Mouse (Mus musculus) heart, postnatal 25 days (tissue): ENCODE data around the gene Asb2. TPM values are rescaled to one million over a fixed set of nuclear protein-coding genes. Genes with fewer than 3 reads are reported as not detected.

Source experiments
- DNase-seq: peaks from one replicate; pipeline ENCODE4 v3.0.0; 2022; ENCODE audit warnings: low spot score
- intact Hi-C: fragments of 180-260 bp; cut with DNase I; formaldehyde crosslinking; loops from one replicate; pipeline ENCODE4 v1.15.1; 2025
- total RNA-seq, 2 experiments: library from RNA; stranded (reverse); gene quantifications; 2 replicates each; pipeline ENCODE4 v1.2.3; 2021

The Asb2 gene
- total RNA-seq, 2 experiments from 2014 or later = 497 to 569 TPM

GRCm38 (mm10) chr12:103327107-103327506 is 28.7 kb downstream of the Asb2 start:
- intact Hi-C loops = loop anchor here (2.0 kb wide), 1 partner anchor 42 kb away; no protein-coding TSS in a partner anchor
- DNase-seq = no peak

GRCm38 (mm10) chr12:103326569-103326968 is 29.2 kb downstream of the Asb2 start:
- intact Hi-C loops = loop anchor here (2.0 kb wide), 1 partner anchor 42 kb away; no protein-coding TSS in a partner anchor
- no peak for DNase-seq

- peak; percentile 56 for DNase-seq
- intact Hi-C loops = loop anchor here (1.0 kb wide), 1 partner anchor 23 kb away; no protein-coding TSS in a partner anchor
Measured at GRCm38 (mm10) chr12:103325156-103325857, 30.5 kb downstream of the Asb2 start.

- intact Hi-C loops = no loop called here
Measured at GRCm38 (mm10) chr12:103322801-103323200, 33.0 kb downstream of the Asb2 start.

GRCm38 (mm10) chr12:103315831-103316545 is 39.8 kb downstream of the Asb2 start:
- no peak for DNase-seq
- intact Hi-C loops = no loop called here

More at GRCm38 (mm10) chr12:103322801-103323200, 33.0 kb downstream of the Asb2 start:
- no peak for DNase-seq

GRCm38 (mm10) chr12:103314640-103315361 is 41.0 kb downstream of the Asb2 start:
- DNase-seq = no peak
- intact Hi-C loops = no loop called here

- DNase-seq = no peak
- intact Hi-C loops = no loop called here
Measured at GRCm38 (mm10) chr12:103313871-103314639, 41.7 kb downstream of the Asb2 start.

GRCm38 (mm10) chr12:103313274-103313673 is 42.5 kb downstream of the Asb2 start:
- intact Hi-C loops = no loop called here
- no peak for DNase-seq

- intact Hi-C loops = no loop called here
- no peak for DNase-seq
Measured at GRCm38 (mm10) chr12:103311921-103312320, 43.9 kb downstream of the Asb2 start.

GRCm38 (mm10) chr12:103310744-103311267 is 45.0 kb downstream of the Asb2 start, which contains the start of gene Fam181a:
TSS of gene Fam181a (plus strand) at chr12:103310975.
- DNase-seq = no peak
- intact Hi-C loops = no loop called here

GRCm38 (mm10) chr12:103306720-103307119 is 49.1 kb downstream of the Asb2 start:
- intact Hi-C loops = no loop called here

GRCm38 (mm10) chr12:103306224-103306623 is 49.6 kb downstream of the Asb2 start:
- intact Hi-C loops = no loop called here
- no peak for DNase-seq

More at GRCm38 (mm10) chr12:103306720-103307119, 49.1 kb downstream of the Asb2 start:
- DNase-seq = no peak

- no peak for DNase-seq
- intact Hi-C loops = loop anchor here (5.0 kb wide), 1 partner anchor 61 kb away; the partner anchor contains the start of gene Prima1
Measured at GRCm38 (mm10) chr12:103302960-103303359, 52.8 kb downstream of the Asb2 start.

- intact Hi-C loops = loop anchor here (1.0 to 5.0 kb wide), 2 partner anchors 59 to 158 kb away; partner anchors contain the start of gene Prima1
- DNase-seq = no peak
Measured at GRCm38 (mm10) chr12:103301645-103302044, 54.2 kb downstream of the Asb2 start.

GRCm38 (mm10) chr12:103300493-103300892 is 55.3 kb downstream of the Asb2 start:
- intact Hi-C loops = loop anchor here (5.0 kb wide), 1 partner anchor 58 kb away; the partner anchor contains the start of gene Prima1
- DNase-seq = no peak

GRCm38 (mm10) chr12:103296292-103296691 is 59.5 kb downstream of the Asb2 start:
- DNase-seq = no peak
- intact Hi-C loops = no loop called here

- DNase-seq = no peak
- intact Hi-C loops = no loop called here
Measured at GRCm38 (mm10) chr12:103292366-103292765, 63.4 kb downstream of the Asb2 start.

- intact Hi-C loops = no loop called here
- no peak for DNase-seq
Measured at GRCm38 (mm10) chr12:103287276-103287675, 68.5 kb downstream of the Asb2 start.

GRCm38 (mm10) chr12:103283411-103283810 is 72.4 kb downstream of the Asb2 start:
- intact Hi-C loops = no loop called here
- DNase-seq = no peak
